Mouse (Mus musculus) forebrain, embryonic 11.5 days (tissue): ENCODE results near the gene Mrps16. TPM values are rescaled to one million over a fixed set of nuclear protein-coding genes. Genes with fewer than 3 reads are reported as not detected.

Experiments used
- ATAC-seq: fragments of 200-750 bp; cut with Nextera tagmentation; replicated peaks from 2 replicates; pipeline ENCODE4 v1.8.0; 2017; ENCODE audit warnings: moderate TSS enrichment; ENCODE audit not compliant: low FRiP score
- DNase-seq: peaks from one replicate; pipeline ENCODE4 v3.0.0-alpha.2; 2017; ENCODE audit warnings: low spot score
- H3K27ac ChIP-seq: fragments of 300-500 bp; sonication (generic); 2 replicates; pipeline ENCODE4 v1.5.1; 2014; ENCODE audit warnings: low read depth, low read length
- H3K27me3 ChIP-seq: fragments of 300-500 bp; sonication (generic); 2 replicates; pipeline ENCODE4 v1.6.1; 2014; ENCODE audit warnings: mild to moderate bottlenecking, low read length, mixed read lengths; ENCODE audit not compliant: control insufficient read depth, insufficient read depth
- H3K36me3 ChIP-seq: fragments of 300-500 bp; sonication (generic); 2 replicates; pipeline ENCODE4 v1.6.1; 2014; ENCODE audit warnings: mild to moderate bottlenecking, low read length, moderate library complexity, mixed read lengths; ENCODE audit not compliant: control insufficient read depth, insufficient read depth
- H3K4me1 ChIP-seq: fragments of 300-500 bp; sonication (generic); replicated peaks from 2 replicates; pipeline ENCODE4 v1.6.1; 2014; ENCODE audit warnings: low read length, mixed read lengths; ENCODE audit not compliant: control insufficient read depth, insufficient read depth
- H3K4me2 ChIP-seq: fragments of 300-500 bp; sonication (generic); 2 replicates; pipeline ENCODE4 v1.6.1; 2014; ENCODE audit warnings: low read depth, mild to moderate bottlenecking, low read length, moderate library complexity, mixed read lengths; ENCODE audit not compliant: severe bottlenecking
- H3K4me3 ChIP-seq: fragments of 300-500 bp; sonication (generic); 2 replicates; pipeline ENCODE4 v1.5.1; 2014; ENCODE audit warnings: low read depth, low read length
- H3K9ac ChIP-seq: fragments of 300-500 bp; sonication (generic); 2 replicates; pipeline ENCODE4 v1.6.1; 2014; ENCODE audit warnings: low read length
- H3K9me3 ChIP-seq: fragments of 300-500 bp; sonication (generic); 2 replicates; pipeline ENCODE4 v1.6.1; 2016; ENCODE audit warnings: low read length, mixed read lengths; ENCODE audit not compliant: control insufficient read depth
- WGBS: fragments of 180-500 bp; shearing (Covaris S2); extraction: QIAGEN DNeasy Blood & Tissue Kit; methylation state at CpG from one replicate; pipeline ENCODE4 v1.1.7; 2014; 5-methylcytosine and 5-hydroxymethylcytosine counted together
- polyA plus RNA-seq: library from polyadenylated mRNA; unstranded; fragments of >200 nt; fragmentation: Nextera tagmentation; extraction: Ambion mirVana; gene quantifications from 2 replicates; pipeline ENCODE4 v1.2.1, GENCODE M21; 2014

The Mrps16 gene
- polyA plus RNA-seq, 1 experiment from 2014 or later, result 69.7 TPM

GRCm38 (mm10) chr14:20378313-20379061 is 14.9 kb downstream of the Mrps16 start:
- Histone ChIP-seq H3K4me1 (no peaks in the 10 kb centered on the region), H3K27ac (no peak overlapping the region), H3K9ac (no peak overlapping the region), H3K27me3 (no peaks in the 10 kb centered on the region), H3K36me3 (no peaks in the 10 kb centered on the region; the same call in 1 of the 2 replicates), H3K4me2 (no peak overlapping the region), H3K9me3 (no peaks in the 10 kb centered on the region), H3K4me3 (no peak overlapping the region)
- WGBS, result 42% methylated on average over 13 of the region's 13 CpGs
- 0 out of 2 replicates have a peak, but pooled peaks have one; percentile 27 for ATAC-seq
- peak; percentile 70 for DNase-seq

GRCm38 (mm10) chr14:20377112-20377521 is 16.3 kb downstream of the Mrps16 start:
- Histone ChIP-seq H3K4me3 (no peak overlapping the region), H3K4me2 (no peak overlapping the region), H3K4me1 (no peaks in the 10 kb centered on the region), H3K27me3 (no peaks in the 10 kb centered on the region), H3K9me3 (no peaks in the 10 kb centered on the region), H3K27ac (no peak overlapping the region), H3K36me3 (no peaks in the 10 kb centered on the region), H3K9ac (no peak overlapping the region)
- 93% methylated on average over 4 of the region's 4 CpGs for WGBS
- no peak for ATAC-seq
- DNase-seq, result no peak

GRCm38 (mm10) chr14:20371854-20372253 is 21.6 kb downstream of the Mrps16 start:
- no peaks in the 10 kb centered on the region for H3K27me3 ChIP-seq
- WGBS, result 78% methylated on average over 1 of the region's 1 CpGs
- H3K4me3 ChIP-seq, result no peak overlapping the region
- H3K9me3 ChIP-seq, result no peaks in the 10 kb centered on the region
- H3K27ac ChIP-seq, result no peak overlapping the region
- no peaks in the 10 kb centered on the region for H3K4me1 ChIP-seq
- H3K36me3 ChIP-seq, result no peaks in the 10 kb centered on the region; the same call in 1 of the 2 replicates
- ATAC-seq (no peak), DNase-seq (no peak)
- H3K9ac ChIP-seq, result no peak overlapping the region
- no peak overlapping the region for H3K4me2 ChIP-seq

GRCm38 (mm10) chr14:20370798-20371197 is 22.6 kb downstream of the Mrps16 start:
- H3K27ac ChIP-seq, result no peak overlapping the region
- H3K36me3 ChIP-seq, result no peaks in the 10 kb centered on the region; the same call in 1 of the 2 replicates
- 84% methylated on average over 7 of the region's 7 CpGs for WGBS
- ATAC-seq (no peak), DNase-seq (no peak)
- no peak overlapping the region for H3K4me2 ChIP-seq
- no peaks in the 10 kb centered on the region for H3K27me3 ChIP-seq
- H3K9me3 ChIP-seq, result no peaks in the 10 kb centered on the region
- H3K4me3 ChIP-seq, result no peak overlapping the region
- no peaks in the 10 kb centered on the region for H3K4me1 ChIP-seq
- no peak overlapping the region for H3K9ac ChIP-seq

DNA sequence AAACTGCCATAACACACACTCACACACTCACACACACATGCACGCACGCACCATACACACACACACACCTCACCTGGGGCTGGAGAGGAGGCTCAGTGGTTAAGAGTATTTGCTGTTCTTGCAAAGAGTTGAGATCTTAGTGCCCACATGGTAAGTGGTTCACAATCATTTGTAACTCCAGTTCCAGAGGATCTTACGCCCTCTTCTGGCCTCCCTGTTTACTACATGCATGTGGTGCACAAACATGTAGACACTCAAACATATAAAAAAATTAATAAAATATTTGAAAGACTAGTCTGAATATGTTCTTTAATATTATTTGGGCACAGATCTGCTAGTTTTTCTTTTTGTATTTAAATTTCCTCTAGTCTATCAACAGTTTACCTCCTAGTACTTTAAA is 25.2 kb downstream of the Mrps16 start:
- WGBS, result 94% methylated on average over 3 of the region's 3 CpGs
- Histone ChIP-seq H3K4me2 (no peak overlapping the region), H3K9me3 (no peaks in the 10 kb centered on the region), H3K4me3 (no peak overlapping the region), H3K9ac (no peak overlapping the region), H3K4me1 (no peaks in the 10 kb centered on the region), H3K36me3 (no peaks in the 10 kb centered on the region; the same call in 1 of the 2 replicates), H3K27me3 (no peaks in the 10 kb centered on the region), H3K27ac (no peak overlapping the region)
- DNase-seq, result no peak
- no peak for ATAC-seq

DNA sequence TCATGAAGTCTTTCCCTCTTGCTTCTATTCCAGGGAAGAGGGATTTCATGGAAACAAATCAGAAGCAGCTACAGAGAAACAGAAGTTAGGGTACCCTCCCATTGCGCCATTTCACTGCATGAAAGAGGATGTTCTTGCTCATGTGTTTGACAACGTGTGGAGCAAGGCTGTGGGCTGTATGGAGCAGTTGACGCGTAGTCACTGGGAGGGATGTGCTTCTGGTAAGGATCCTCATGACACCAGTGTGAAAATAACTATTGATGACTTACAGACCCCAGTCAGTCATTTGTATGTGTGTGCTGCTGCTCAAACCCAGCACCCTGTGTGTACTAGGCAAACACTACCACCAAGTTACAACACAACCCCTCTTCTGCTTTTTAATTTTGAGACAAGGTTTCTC is 30.2 kb downstream of the Mrps16 start:
- Histone ChIP-seq H3K4me3 (no peak overlapping the region), H3K4me1 (no peaks in the 10 kb centered on the region), H3K27me3 (no peaks in the 10 kb centered on the region), H3K9me3 (no peaks in the 10 kb centered on the region), H3K36me3 (no peaks in the 10 kb centered on the region; the same call in 1 of the 2 replicates), H3K27ac (no peak overlapping the region), H3K9ac (no peak overlapping the region), H3K4me2 (no peak overlapping the region)
- ATAC-seq (no peak), DNase-seq (no peak)
- 89% methylated on average over 4 of the region's 4 CpGs for WGBS

DNA sequence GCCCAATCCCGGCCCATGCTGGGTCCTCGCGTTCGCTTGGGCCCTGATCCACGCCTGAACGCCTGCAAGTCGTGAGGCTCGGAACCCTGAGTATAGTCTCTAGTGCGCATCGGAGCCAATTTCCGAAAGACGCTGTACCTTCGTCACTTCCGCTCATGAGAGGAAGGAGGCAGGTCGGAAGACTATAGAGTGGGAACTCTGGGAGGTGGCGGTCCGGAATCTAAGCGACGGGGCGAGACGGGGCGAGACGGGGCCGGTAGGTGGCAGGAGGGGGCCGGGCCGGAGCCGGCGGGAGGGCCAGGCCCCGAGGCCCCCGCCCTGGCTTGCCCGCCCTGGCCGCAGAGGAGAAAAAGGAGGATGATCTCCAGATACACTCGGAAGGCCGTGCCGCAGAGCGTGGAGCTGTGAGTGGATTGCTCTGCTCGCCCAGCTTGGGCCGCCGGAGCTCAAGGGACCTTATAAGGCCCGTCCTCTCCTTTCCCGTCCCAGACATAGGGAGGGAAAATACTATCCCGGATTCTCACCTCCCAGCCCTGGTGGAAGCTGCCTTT is 45.4 kb downstream of the Mrps16 start, which contains the start of the genes Ecd and Fam149b:
Ecd (minus strand) TSS at position 131 of the 551 bp plus-strand sequence.
Fam149b (plus strand) TSS at position 172 of the 551 bp plus-strand sequence.
- H3K27me3 ChIP-seq, result no peaks in the 10 kb centered on the region
- DNase-seq (peak; percentile 95), ATAC-seq (peak; percentile 98)
- H3K9me3 ChIP-seq, result no peaks in the 10 kb centered on the region
- H3K4me2 ChIP-seq, result peak within 1 kb of the TSS; percentile 70
- peaks cover 2% of the 10 kb centered on the region; the same call in 1 of the 2 replicates for H3K4me1 ChIP-seq
- H3K4me3 ChIP-seq, result peak within 1 kb of the TSS; percentile 87
- no peaks in the 10 kb centered on the region; the same call in 1 of the 2 replicates for H3K36me3 ChIP-seq
- WGBS, result under 1% methylated on average over 42 of the region's 42 CpGs
- peak within 1 kb of the TSS; percentile 80 for H3K27ac ChIP-seq
- H3K9ac ChIP-seq, result peak within 1 kb of the TSS; percentile 97

DNA sequence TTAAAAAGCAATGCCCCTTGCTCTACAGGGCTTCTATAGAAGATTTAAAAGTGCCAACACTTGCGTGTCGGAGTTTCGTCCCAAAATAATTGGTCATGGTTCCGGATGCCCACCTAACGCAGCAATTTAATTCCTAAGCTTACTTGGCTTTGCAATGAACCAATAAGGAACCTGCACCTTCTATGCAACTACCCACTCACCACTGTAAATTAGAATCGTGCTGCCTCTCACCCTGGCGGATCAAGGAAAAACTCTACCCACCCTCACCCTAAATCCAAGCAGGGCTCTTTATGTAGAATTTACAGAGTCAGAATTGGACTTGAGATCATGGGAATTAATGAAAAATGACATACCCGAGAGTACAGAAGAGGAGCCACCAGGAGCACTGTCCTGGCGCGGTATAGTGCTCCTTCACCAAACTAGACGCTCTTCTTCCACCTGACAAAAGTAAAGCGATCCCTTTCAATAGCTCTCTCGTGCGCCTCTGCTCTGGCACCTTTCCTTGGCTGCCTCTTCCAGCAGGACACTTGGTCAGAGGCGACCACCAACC is 45.9 kb downstream of the Mrps16 start:
- WGBS, result 7% methylated on average over 15 of the region's 15 CpGs
- Histone ChIP-seq H3K9me3 (no peaks in the 10 kb centered on the region), H3K4me1 (peaks cover 2% of the 10 kb centered on the region; the same call in 1 of the 2 replicates), H3K4me3 (peak overlapping the region; percentile 87), H3K9ac (peak overlapping the region; percentile 97), H3K36me3 (no peaks in the 10 kb centered on the region; the same call in 1 of the 2 replicates), H3K27me3 (no peaks in the 10 kb centered on the region), H3K27ac (no peak overlapping the region; the same call in 1 of the 2 replicates), H3K4me2 (peak overlapping the region; percentile 70)
- DNase-seq, result no peak
- ATAC-seq, result peak; percentile 22; the same call in 1 of the 2 replicates
